Mouse (Mus musculus) cortical plate, adult 2 months (tissue): ENCODE data around the gene Trit1.

Experiments
- CTCF ChIP-seq: fragments of 200-500 bp; IDR thresholded peaks from 2 replicates; pipeline ENCODE4 v1.5.1; 2011; ENCODE audit warnings: mild to moderate bottlenecking, control low read depth, low read length; ENCODE audit not compliant: insufficient read depth; ENCODE audit errors: extremely low read depth
- POLR2A ChIP-seq: fragments of 200-500 bp; IDR thresholded peaks from 2 replicates; pipeline ENCODE4 v1.6.1; 2011; ENCODE audit warnings: mild to moderate bottlenecking, low read length, control low read depth; ENCODE audit not compliant: insufficient read depth; ENCODE audit errors: extremely low read depth

DNA sequence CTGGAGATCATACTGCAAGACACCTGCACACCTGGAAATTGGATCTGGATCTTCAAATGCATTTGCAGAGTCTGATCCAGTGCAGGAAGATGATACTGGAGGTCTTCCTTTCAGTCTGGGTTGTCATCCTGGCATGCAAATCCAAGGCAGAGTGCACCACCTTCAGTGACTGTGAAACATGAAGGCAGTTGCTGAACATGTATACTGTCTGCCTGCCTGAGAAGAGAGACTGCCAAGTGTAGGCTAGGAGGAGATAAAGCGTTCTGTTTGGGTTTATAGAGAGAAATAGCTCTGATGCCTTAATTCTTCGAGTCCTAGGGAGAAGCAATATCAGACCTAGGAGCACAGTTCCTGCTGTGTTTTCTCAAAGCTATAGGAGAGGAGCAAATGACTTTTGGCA, 9.0 kb downstream of the Trit1 start:
- TF ChIP-seq POLR2A (no peak), CTCF (no peak)
